Mouse (Mus musculus): ENCODE measurements around the gene Prr29. TPM values are rescaled to one million over a fixed set of nuclear protein-coding genes. Genes with fewer than 3 reads are reported as not detected.

Prr29 gene
- total RNA-seq, 1 experiment = not detected

- in situ Hi-C loops (cut with MboI; ENCODE audit: low sequenced_read_pairs in 2 of 2, unreplicated experiment in 2 of 2) = no loop called here
- Histone ChIP-seq H3K9ac (ENCODE audit: insufficient read depth, low read depth, low read length, poor library complexity, severe bottlenecking) (0 out of 2 replicates have a peak overlapping the region, but pooled peaks have one; percentile 37), H3K27ac (ENCODE audit: insufficient read depth, low read depth, low read length, poor library complexity, severe bottlenecking) (no peak overlapping the region; the same call in 1 of the 2 replicates), H3K9me3 (ENCODE audit: control insufficient read depth, insufficient read depth, low read depth, low read length) (no peaks in the 10 kb centered on the region), H3K36me3 (ENCODE audit: control insufficient read depth, insufficient read depth, low read length, poor library complexity, severe bottlenecking) (no peaks in the 10 kb centered on the region), H3K4me1 (ENCODE audit: control insufficient read depth in 2 of 2, insufficient read depth in 2 of 2, low read length in 2 of 2, poor library complexity in 1 of 2) (peaks cover 0 to 5% of the 10 kb centered on the region in 2 experiments; a peak in 1 of 4 replicates), H3K4me3 (ENCODE audit: insufficient read depth in 1 of 2, low read depth in 1 of 2, low read length in 2 of 2, poor library complexity in 1 of 2, severe bottlenecking in 1 of 2) (no peak overlapping the region)
- TF ChIP-seq CHD2 (IDR thresholded peaks at IDR 0.05; ENCODE audit: low read depth, low read length) (no peak), ZC3H11A (IDR thresholded peaks at IDR 0.05; ENCODE audit: borderline replicate concordance, low read depth, low read length) (no peak), HCFC1 (IDR thresholded peaks at IDR 0.05; ENCODE audit: borderline replicate concordance, insufficient read depth, low read length) (no peak), ZNF384 (IDR thresholded peaks at IDR 0.05; ENCODE audit: low read depth, low read length) (no peak), MAFK (IDR thresholded peaks at IDR 0.05; ENCODE audit: insufficient read depth, low read depth, low read length) (no peak)
- no peak for DNase-seq (ENCODE audit: low read depth, low spot score)
These were observed 8.7 kb downstream of the Prr29 start for GRCm38 (mm10) chr11:106373998-106374397.

- in situ Hi-C loops (cut with MboI; ENCODE audit: low sequenced_read_pairs in 2 of 2, unreplicated experiment in 2 of 2) = no loop called here
- no peaks in the 10 kb centered on the region for H3K9me3 ChIP-seq (ENCODE audit: control insufficient read depth, insufficient read depth, low read depth, low read length)
- H3K4me1 ChIP-seq (ENCODE audit: control insufficient read depth in 2 of 2, insufficient read depth in 2 of 2, low read length in 2 of 2, poor library complexity in 1 of 2) = peaks cover 0 to 5% of the 10 kb centered on the region in 2 experiments; a peak in 1 of 4 replicates
- peak overlapping the region; percentile 37; the same call in 1 of the 2 replicates for H3K9ac ChIP-seq (ENCODE audit: insufficient read depth, low read depth, low read length, poor library complexity, severe bottlenecking)
- no peak for TF ChIP-seq CHD2 (IDR thresholded peaks at IDR 0.05; ENCODE audit: low read depth, low read length)
- no peak for TF ChIP-seq HCFC1 (IDR thresholded peaks at IDR 0.05; ENCODE audit: borderline replicate concordance, insufficient read depth, low read length)
- TF ChIP-seq MAFK (IDR thresholded peaks at IDR 0.05; ENCODE audit: insufficient read depth, low read depth, low read length) = no peak
- TF ChIP-seq ZC3H11A (IDR thresholded peaks at IDR 0.05; ENCODE audit: borderline replicate concordance, low read depth, low read length) = no peak
- no peak for TF ChIP-seq ZNF384 (IDR thresholded peaks at IDR 0.05; ENCODE audit: low read depth, low read length)
- DNase-seq (ENCODE audit: low read depth, low spot score) = no peak
- H3K4me3 ChIP-seq (ENCODE audit: insufficient read depth in 1 of 2, low read depth in 1 of 2, low read length in 2 of 2, poor library complexity in 1 of 2, severe bottlenecking in 1 of 2) = no peak overlapping the region
- no peak overlapping the region for H3K27ac ChIP-seq (ENCODE audit: insufficient read depth, low read depth, low read length, poor library complexity, severe bottlenecking)
- H3K36me3 ChIP-seq (ENCODE audit: control insufficient read depth, insufficient read depth, low read length, poor library complexity, severe bottlenecking) = no peaks in the 10 kb centered on the region
These were observed 9.3 kb downstream of the Prr29 start for GRCm38 (mm10) chr11:106374559-106374958.

GRCm38 (mm10) chr11:106374979-106375378, 9.7 kb downstream of the Prr29 start:
- Histone ChIP-seq H3K4me1 (ENCODE audit: control insufficient read depth in 2 of 2, insufficient read depth in 2 of 2, low read length in 2 of 2, poor library complexity in 1 of 2) (peaks cover 0 to 5% of the 10 kb centered on the region in 2 experiments; a peak in 1 of 4 replicates), H3K27ac (ENCODE audit: insufficient read depth, low read depth, low read length, poor library complexity, severe bottlenecking) (no peak overlapping the region), H3K36me3 (ENCODE audit: control insufficient read depth, insufficient read depth, low read length, poor library complexity, severe bottlenecking) (no peaks in the 10 kb centered on the region), H3K9me3 (ENCODE audit: control insufficient read depth, insufficient read depth, low read depth, low read length) (no peaks in the 10 kb centered on the region), H3K9ac (ENCODE audit: insufficient read depth, low read depth, low read length, poor library complexity, severe bottlenecking) (no peak overlapping the region), H3K4me3 (ENCODE audit: insufficient read depth in 1 of 2, low read depth in 1 of 2, low read length in 2 of 2, poor library complexity in 1 of 2, severe bottlenecking in 1 of 2) (no peak overlapping the region)
- in situ Hi-C loops (cut with MboI; ENCODE audit: low sequenced_read_pairs in 2 of 2, unreplicated experiment in 2 of 2) = no loop called here
- TF ChIP-seq HCFC1 (IDR thresholded peaks at IDR 0.05; ENCODE audit: borderline replicate concordance, insufficient read depth, low read length) = no peak
- no peak for TF ChIP-seq ZNF384 (IDR thresholded peaks at IDR 0.05; ENCODE audit: low read depth, low read length)
- TF ChIP-seq ZC3H11A (IDR thresholded peaks at IDR 0.05; ENCODE audit: borderline replicate concordance, low read depth, low read length) = no peak
- TF ChIP-seq MAFK (IDR thresholded peaks at IDR 0.05; ENCODE audit: insufficient read depth, low read depth, low read length) = no peak
- no peak for TF ChIP-seq CHD2 (IDR thresholded peaks at IDR 0.05; ENCODE audit: low read depth, low read length)
- no peak for DNase-seq (ENCODE audit: low read depth, low spot score)

- no peak overlapping the region for H3K4me3 ChIP-seq (ENCODE audit: insufficient read depth in 1 of 2, low read depth in 1 of 2, low read length in 2 of 2, poor library complexity in 1 of 2, severe bottlenecking in 1 of 2)
- TF ChIP-seq CHD2 (IDR thresholded peaks at IDR 0.05; ENCODE audit: low read depth, low read length) (no peak), MAFK (IDR thresholded peaks at IDR 0.05; ENCODE audit: insufficient read depth, low read depth, low read length) (no peak), ZNF384 (IDR thresholded peaks at IDR 0.05; ENCODE audit: low read depth, low read length) (no peak), HCFC1 (IDR thresholded peaks at IDR 0.05; ENCODE audit: borderline replicate concordance, insufficient read depth, low read length) (no peak), ZC3H11A (IDR thresholded peaks at IDR 0.05; ENCODE audit: borderline replicate concordance, low read depth, low read length) (no peak)
- H3K27ac ChIP-seq (ENCODE audit: insufficient read depth, low read depth, low read length, poor library complexity, severe bottlenecking) = no peak overlapping the region
- no peak for DNase-seq (ENCODE audit: low read depth, low spot score)
- in situ Hi-C loops (cut with MboI; ENCODE audit: low sequenced_read_pairs in 2 of 2, unreplicated experiment in 2 of 2) = no loop called here
- no peaks in the 10 kb centered on the region for H3K4me1 ChIP-seq (ENCODE audit: control insufficient read depth in 2 of 2, insufficient read depth in 2 of 2, low read length in 2 of 2, poor library complexity in 1 of 2)
- no peaks in the 10 kb centered on the region for H3K9me3 ChIP-seq (ENCODE audit: control insufficient read depth, insufficient read depth, low read depth, low read length)
- H3K36me3 ChIP-seq (ENCODE audit: control insufficient read depth, insufficient read depth, low read length, poor library complexity, severe bottlenecking) = no peaks in the 10 kb centered on the region
- no peak overlapping the region for H3K9ac ChIP-seq (ENCODE audit: insufficient read depth, low read depth, low read length, poor library complexity, severe bottlenecking)
These were observed 15.7 kb downstream of the Prr29 start for GRCm38 (mm10) chr11:106381011-106381410.
